Mouse (Mus musculus) embryonic facial prominence, embryonic 15.5 days (tissue): ENCODE data around the gene Rgs9. TPM values are rescaled to one million over a fixed set of nuclear protein-coding genes. Genes with fewer than 3 reads are reported as not detected.
A peak's percentile ranks its signal among the peaks of the same experiment; 100 is the strongest.

Source experiments
- ATAC-seq: fragments of 200-750 bp; cut with Nextera tagmentation; 2 replicates; pipeline ENCODE4 v1.8.0; 2017; ENCODE audit warnings: low read depth, moderate TSS enrichment; ENCODE audit not compliant: insufficient number of reproducible peaks, low FRiP score, low TSS enrichment
- H3K27ac ChIP-seq: fragments of 300-500 bp; sonication (generic); replicated peaks from 2 replicates; pipeline ENCODE4 v1.5.1; 2015; ENCODE audit warnings: mild to moderate bottlenecking, inconsistent platforms
- H3K27me3 ChIP-seq: fragments of 300-500 bp; sonication (generic); 2 replicates; pipeline ENCODE4 v1.6.1; 2015; ENCODE audit warnings: inconsistent platforms
- H3K36me3 ChIP-seq: fragments of 300-500 bp; sonication (generic); 2 replicates; pipeline ENCODE4 v1.6.1; 2015; ENCODE audit warnings: mild to moderate bottlenecking, inconsistent platforms
- H3K4me1 ChIP-seq: fragments of 300-500 bp; sonication (generic); 2 replicates; pipeline ENCODE4 v1.6.1; 2015; ENCODE audit warnings: inconsistent platforms
- H3K4me2 ChIP-seq: fragments of 300-500 bp; sonication (generic); replicated peaks from 2 replicates; pipeline ENCODE4 v1.6.1; 2015; ENCODE audit warnings: mild to moderate bottlenecking, inconsistent platforms
- H3K4me3 ChIP-seq: fragments of 300-500 bp; sonication (generic); replicated peaks from 2 replicates; pipeline ENCODE4 v1.5.1; 2015; ENCODE audit warnings: mild to moderate bottlenecking, inconsistent platforms
- H3K9ac ChIP-seq: fragments of 300-500 bp; sonication (generic); 2 replicates; pipeline ENCODE4 v1.6.1; 2015; ENCODE audit warnings: inconsistent platforms
- H3K9me3 ChIP-seq: fragments of 300-500 bp; sonication (generic); replicated peaks from 2 replicates; pipeline ENCODE4 v1.6.1; 2016; ENCODE audit warnings: inconsistent platforms
- WGBS: fragments of 180-500 bp; shearing (Covaris S2); methylation state at CpG from one replicate; pipeline ENCODE4 v1.1.7; 2015; 5-methylcytosine and 5-hydroxymethylcytosine counted together
- polyA plus RNA-seq: library from polyadenylated mRNA; unstranded; fragments of >200 nt; fragmentation: Nextera tagmentation; extraction: Ambion mirVana; gene quantifications from 2 replicates; pipeline ENCODE4 v1.2.1, GENCODE M21; 2015

Rgs9 gene
- polyA plus RNA-seq, 1 experiment from 2014 or later = 2.2 TPM

- H3K9ac ChIP-seq = no peak overlapping the region
- no peak overlapping the region for H3K27ac ChIP-seq
- no peaks in the 10 kb centered on the region for H3K36me3 ChIP-seq
- H3K4me1 ChIP-seq = 0 out of 2 replicates have a peak, but pooled peaks cover 5% of the 10 kb centered on the region
- H3K9me3 ChIP-seq = no peaks in the 10 kb centered on the region
- no peak overlapping the region for H3K4me2 ChIP-seq
- H3K4me3 ChIP-seq = no peak overlapping the region
- H3K27me3 ChIP-seq = no peaks in the 10 kb centered on the region
- WGBS = 45% methylated on average over 8 of the region's 8 CpGs
- ATAC-seq = no peak
These were observed 60.1 kb downstream of the Rgs9 start for GRCm38 (mm10) chr11:109237796-109238195.

GRCm38 (mm10) chr11:109233627-109234026 lies 64.3 kb downstream of the Rgs9 start:
- H3K4me3 ChIP-seq = no peak overlapping the region
- no peak overlapping the region for H3K4me2 ChIP-seq
- H3K27ac ChIP-seq = no peak overlapping the region
- no peaks in the 10 kb centered on the region for H3K27me3 ChIP-seq
- no peak for ATAC-seq
- no peaks in the 10 kb centered on the region for H3K36me3 ChIP-seq
- no peaks in the 10 kb centered on the region for H3K9me3 ChIP-seq
- 0 out of 2 replicates have a peak, but pooled peaks cover 5% of the 10 kb centered on the region for H3K4me1 ChIP-seq
- WGBS = 74% methylated on average over 3 of the region's 3 CpGs
- H3K9ac ChIP-seq = no peak overlapping the region

- ATAC-seq = no peak
- H3K4me2 ChIP-seq = no peak overlapping the region
- WGBS = 69% methylated on average over 6 of the region's 6 CpGs
- no peaks in the 10 kb centered on the region for H3K36me3 ChIP-seq
- H3K27me3 ChIP-seq = no peaks in the 10 kb centered on the region
- H3K4me1 ChIP-seq = 0 out of 2 replicates have a peak, but pooled peaks cover 2% of the 10 kb centered on the region
- no peak overlapping the region for H3K9ac ChIP-seq
- no peak overlapping the region for H3K4me3 ChIP-seq
- no peaks in the 10 kb centered on the region for H3K9me3 ChIP-seq
- H3K27ac ChIP-seq = no peak overlapping the region
These were observed 65.1 kb downstream of the Rgs9 start for GRCm38 (mm10) chr11:109232811-109233210.

GRCm38 (mm10) chr11:109227139-109227538 lies 70.8 kb downstream of the Rgs9 start:
- Histone ChIP-seq H3K4me3 (no peak overlapping the region), H3K9ac (no peak overlapping the region), H3K4me2 (no peak overlapping the region), H3K27me3 (no peaks in the 10 kb centered on the region), H3K36me3 (no peaks in the 10 kb centered on the region), H3K9me3 (no peaks in the 10 kb centered on the region), H3K27ac (no peak overlapping the region), H3K4me1 (no peaks in the 10 kb centered on the region)
- WGBS = 84% methylated on average over 12 of the region's 12 CpGs
- no peak for ATAC-seq

- 0 out of 2 replicates have a peak, but pooled peaks have one; percentile 21 for ATAC-seq
- no peak overlapping the region for H3K9ac ChIP-seq
- WGBS = 42% methylated on average over 4 of the region's 4 CpGs
- peaks cover 10% of the 10 kb centered on the region for H3K4me1 ChIP-seq
- H3K4me2 ChIP-seq = no peak overlapping the region
- H3K27me3 ChIP-seq = no peaks in the 10 kb centered on the region
- no peaks in the 10 kb centered on the region for H3K36me3 ChIP-seq
- no peak overlapping the region for H3K4me3 ChIP-seq
- no peaks in the 10 kb centered on the region for H3K9me3 ChIP-seq
- no peak overlapping the region for H3K27ac ChIP-seq
These were observed 76.5 kb downstream of the Rgs9 start for GRCm38 (mm10) chr11:109221209-109222007.

GRCm38 (mm10) chr11:109218722-109219430 lies 79.1 kb downstream of the Rgs9 start:
- Histone ChIP-seq H3K36me3 (no peaks in the 10 kb centered on the region), H3K27me3 (no peaks in the 10 kb centered on the region), H3K4me1 (peaks cover 10% of the 10 kb centered on the region), H3K9me3 (no peaks in the 10 kb centered on the region), H3K4me3 (no peak overlapping the region), H3K9ac (no peak overlapping the region), H3K27ac (no peak overlapping the region), H3K4me2 (no peak overlapping the region)
- 60% methylated on average over 15 of the region's 15 CpGs for WGBS
- ATAC-seq = no peak

- H3K4me1 ChIP-seq = peaks cover 10% of the 10 kb centered on the region
- H3K4me3 ChIP-seq = no peak overlapping the region
- H3K36me3 ChIP-seq = no peaks in the 10 kb centered on the region
- no peak for ATAC-seq
- 45% methylated on average over 12 of the region's 12 CpGs for WGBS
- no peaks in the 10 kb centered on the region for H3K27me3 ChIP-seq
- H3K27ac ChIP-seq = no peak overlapping the region
- H3K9me3 ChIP-seq = no peaks in the 10 kb centered on the region
- no peak overlapping the region for H3K4me2 ChIP-seq
- no peak overlapping the region for H3K9ac ChIP-seq
These were observed 79.9 kb downstream of the Rgs9 start for GRCm38 (mm10) chr11:109217827-109218536.

- Histone ChIP-seq H3K4me1 (no peaks in the 10 kb centered on the region), H3K4me3 (no peak overlapping the region), H3K36me3 (no peaks in the 10 kb centered on the region), H3K9me3 (no peaks in the 10 kb centered on the region), H3K27ac (no peak overlapping the region), H3K4me2 (no peak overlapping the region), H3K9ac (no peak overlapping the region), H3K27me3 (no peaks in the 10 kb centered on the region)
- WGBS = 36% methylated on average over 11 of the region's 11 CpGs
- no peak for ATAC-seq
These were observed 87.2 kb downstream of the Rgs9 start for GRCm38 (mm10) chr11:109210772-109211171.

- Histone ChIP-seq H3K4me1 (no peaks in the 10 kb centered on the region), H3K9me3 (no peaks in the 10 kb centered on the region), H3K27me3 (no peaks in the 10 kb centered on the region), H3K4me2 (no peak overlapping the region), H3K4me3 (no peak overlapping the region), H3K9ac (no peak overlapping the region), H3K36me3 (no peaks in the 10 kb centered on the region), H3K27ac (no peak overlapping the region)
- no peak for ATAC-seq
- 61% methylated on average over 7 of the region's 7 CpGs for WGBS
These were observed 87.6 kb downstream of the Rgs9 start for GRCm38 (mm10) chr11:109210341-109210740.

- Histone ChIP-seq H3K9ac (no peak overlapping the region), H3K36me3 (no peaks in the 10 kb centered on the region), H3K27me3 (no peaks in the 10 kb centered on the region), H3K27ac (no peak overlapping the region), H3K4me1 (no peaks in the 10 kb centered on the region), H3K9me3 (no peaks in the 10 kb centered on the region), H3K4me3 (no peak overlapping the region), H3K4me2 (no peak overlapping the region)
- no peak for ATAC-seq
- 68% methylated on average over 13 of the region's 13 CpGs for WGBS
These were observed 91.2 kb downstream of the Rgs9 start for GRCm38 (mm10) chr11:109206732-109207131.

- no peak overlapping the region for H3K9ac ChIP-seq
- H3K4me2 ChIP-seq = no peak overlapping the region
- ATAC-seq = no peak
- H3K4me3 ChIP-seq = no peak overlapping the region
- H3K27ac ChIP-seq = no peak overlapping the region
- no peaks in the 10 kb centered on the region for H3K4me1 ChIP-seq
- H3K9me3 ChIP-seq = no peaks in the 10 kb centered on the region
- H3K27me3 ChIP-seq = no peaks in the 10 kb centered on the region
- H3K36me3 ChIP-seq = no peaks in the 10 kb centered on the region
- 85% methylated on average over 1 of the region's 1 CpGs for WGBS
These were observed 91.9 kb downstream of the Rgs9 start for GRCm38 (mm10) chr11:109206028-109206427.
